Mouse (Mus musculus): ENCODE data around the gene Sec14l2. TPM values are rescaled to one million over a fixed set of nuclear protein-coding genes. Genes with fewer than 3 reads are reported as not detected.
"Not testable (repeated sequence)": the region's sequence is repeated elsewhere in the genome, so short reads cannot be mapped to it uniquely, and the experiment has no call there.

Sec14l2 gene
- polyA plus RNA-seq, 1 experiment from 2014 or later: 4.5 TPM

GRCm38 (mm10) chr11:4113496-4113895, 9.7 kb downstream of the Sec14l2 start:
- no peak overlapping the region for H3K4me2 ChIP-seq
- H3K9me3 ChIP-seq (replicated peaks): no peaks in the 10 kb centered on the region
- H3K27ac ChIP-seq (replicated peaks): no peak overlapping the region
- 86% methylated on average over 4 of the region's 4 CpGs for WGBS
- H3K9ac ChIP-seq (replicated peaks): no peak overlapping the region
- H3K4me1 ChIP-seq: peaks cover 24% of the 10 kb centered on the region
- no peaks in the 10 kb centered on the region for H3K27me3 ChIP-seq (replicated peaks)
- H3K36me3 ChIP-seq: peaks cover 20% of the 10 kb centered on the region
- no peak overlapping the region for H3K4me3 ChIP-seq (replicated peaks)
- ATAC-seq (ENCODE audit: low FRiP score): no peak

- Histone ChIP-seq H3K27ac (replicated peaks) (no peak overlapping the region), H3K36me3 (peaks cover 20% of the 10 kb centered on the region), H3K27me3 (replicated peaks) (no peaks in the 10 kb centered on the region), H3K4me2 (no peak overlapping the region), H3K4me1 (peaks cover 19% of the 10 kb centered on the region), H3K9me3 (replicated peaks) (no peaks in the 10 kb centered on the region), H3K9ac (replicated peaks) (no peak overlapping the region), H3K4me3 (replicated peaks) (no peak overlapping the region)
- 81% methylated on average over 6 of the region's 6 CpGs for WGBS
- ATAC-seq (ENCODE audit: low FRiP score): no peak
Measured at GRCm38 (mm10) chr11:4112861-4113260, 10.4 kb downstream of the Sec14l2 start.

- Histone ChIP-seq H3K27me3 (replicated peaks) (no peaks in the 10 kb centered on the region), H3K9ac (replicated peaks) (no peak overlapping the region), H3K4me3 (replicated peaks) (no peak overlapping the region), H3K36me3 (peaks cover 20% of the 10 kb centered on the region), H3K9me3 (replicated peaks) (no peaks in the 10 kb centered on the region), H3K27ac (replicated peaks) (no peak overlapping the region), H3K4me2 (no peak overlapping the region), H3K4me1 (peaks cover 11% of the 10 kb centered on the region; the same call in 1 of the 2 replicates)
- WGBS: 88% methylated on average over 4 of the region's 4 CpGs
- ATAC-seq (ENCODE audit: low FRiP score): no peak
Measured at GRCm38 (mm10) chr11:4112033-4112432, 11.2 kb downstream of the Sec14l2 start.

DNA sequence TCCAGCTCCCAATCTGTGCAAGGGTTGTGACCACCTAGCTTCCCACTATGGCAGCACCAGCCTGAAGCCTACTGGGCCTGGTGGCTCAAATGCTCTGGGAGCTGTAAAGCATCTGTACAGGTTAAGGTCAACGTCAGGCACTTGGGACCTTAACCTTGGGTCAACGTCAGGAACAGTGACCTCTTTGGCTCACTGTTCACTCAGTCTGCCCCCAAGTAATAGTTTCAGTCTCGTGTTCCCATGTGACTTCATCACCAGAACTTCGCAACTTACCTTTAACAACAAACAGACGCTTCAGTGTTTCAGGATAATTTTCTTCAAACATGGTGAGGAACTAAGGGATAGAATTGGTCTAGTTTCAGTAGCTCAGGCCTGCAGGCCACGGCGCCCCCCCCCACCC, 14.5 kb downstream of the Sec14l2 start:
- 88% methylated on average over 7 of the region's 7 CpGs for WGBS
- no peak for ATAC-seq (ENCODE audit: low FRiP score)
- Histone ChIP-seq H3K4me1 (no peaks in the 10 kb centered on the region), H3K4me2 (no peak overlapping the region), H3K27ac (replicated peaks) (no peak overlapping the region), H3K27me3 (replicated peaks) (no peaks in the 10 kb centered on the region), H3K4me3 (replicated peaks) (no peak overlapping the region), H3K9me3 (replicated peaks) (no peaks in the 10 kb centered on the region), H3K9ac (replicated peaks) (no peak overlapping the region), H3K36me3 (peaks cover 20% of the 10 kb centered on the region)

GRCm38 (mm10) chr11:4107901-4108300, 15.3 kb downstream of the Sec14l2 start:
- not testable (repeated sequence) for H3K4me2 ChIP-seq; H3K9me3 ChIP-seq (replicated peaks); H3K9ac ChIP-seq (replicated peaks); H3K27me3 ChIP-seq (replicated peaks); H3K27ac ChIP-seq (replicated peaks); H3K4me1 ChIP-seq; ATAC-seq (ENCODE audit: low FRiP score); H3K4me3 ChIP-seq (replicated peaks)
- WGBS: 97% methylated on average over 6 of the region's 6 CpGs
- H3K36me3 ChIP-seq: peaks cover 26% of the 10 kb centered on the region

DNA sequence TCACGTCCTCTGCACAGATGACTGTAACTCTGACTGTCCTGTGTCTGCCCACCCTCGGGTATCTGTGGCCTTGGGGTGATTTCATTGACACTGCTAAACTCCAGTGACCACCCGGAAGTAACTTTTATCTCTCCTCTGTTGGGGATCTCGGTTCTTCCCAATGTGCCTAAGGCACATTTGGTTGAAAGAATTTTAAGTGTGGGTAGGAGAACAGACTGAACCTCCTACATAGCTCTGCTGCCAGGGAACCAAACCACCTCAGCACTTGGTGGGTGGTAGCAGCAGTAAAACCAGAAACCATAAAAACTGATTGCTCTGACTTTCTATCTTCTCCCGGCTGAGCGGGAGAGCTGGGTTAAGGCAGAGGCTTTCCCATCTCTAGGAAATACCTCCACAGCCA, 17.8 kb downstream of the Sec14l2 start:
- Histone ChIP-seq H3K27ac (replicated peaks) (no peak overlapping the region), H3K27me3 (replicated peaks) (no peaks in the 10 kb centered on the region), H3K4me2 (no peak overlapping the region), H3K9ac (replicated peaks) (no peak overlapping the region), H3K4me3 (replicated peaks) (no peak overlapping the region), H3K4me1 (no peaks in the 10 kb centered on the region), H3K36me3 (peaks cover 19% of the 10 kb centered on the region), H3K9me3 (replicated peaks) (no peaks in the 10 kb centered on the region)
- 23% methylated on average over 6 of the region's 6 CpGs for WGBS
- ATAC-seq (ENCODE audit: low FRiP score): no peak

DNA sequence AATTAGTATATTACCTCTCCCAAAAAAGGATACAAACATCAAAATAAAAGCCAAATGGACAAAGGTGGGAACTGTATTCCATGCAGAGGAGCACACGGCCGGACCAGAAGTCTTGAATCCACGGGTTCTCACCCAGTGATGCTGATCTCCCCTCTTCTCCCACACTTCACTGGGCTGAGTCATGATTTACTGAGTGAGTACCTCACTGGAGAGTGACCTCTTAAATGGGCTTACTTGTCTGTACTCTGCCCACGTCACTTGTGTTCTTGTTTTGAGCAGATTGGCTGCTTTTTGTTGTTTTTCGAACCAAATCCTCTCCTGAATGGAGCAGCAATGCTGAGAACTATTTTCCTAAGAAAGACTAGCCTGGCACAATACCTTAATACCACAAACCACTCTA, 18.2 kb downstream of the Sec14l2 start:
- no peaks in the 10 kb centered on the region for H3K27me3 ChIP-seq (replicated peaks)
- H3K9ac ChIP-seq (replicated peaks): no peak overlapping the region
- no peak for ATAC-seq (ENCODE audit: low FRiP score)
- no peaks in the 10 kb centered on the region for H3K9me3 ChIP-seq (replicated peaks)
- no peak overlapping the region for H3K4me3 ChIP-seq (replicated peaks)
- 77% methylated on average over 5 of the region's 5 CpGs for WGBS
- H3K4me1 ChIP-seq: no peaks in the 10 kb centered on the region
- H3K27ac ChIP-seq (replicated peaks): no peak overlapping the region
- no peak overlapping the region for H3K4me2 ChIP-seq
- peaks cover 15% of the 10 kb centered on the region for H3K36me3 ChIP-seq

DNA sequence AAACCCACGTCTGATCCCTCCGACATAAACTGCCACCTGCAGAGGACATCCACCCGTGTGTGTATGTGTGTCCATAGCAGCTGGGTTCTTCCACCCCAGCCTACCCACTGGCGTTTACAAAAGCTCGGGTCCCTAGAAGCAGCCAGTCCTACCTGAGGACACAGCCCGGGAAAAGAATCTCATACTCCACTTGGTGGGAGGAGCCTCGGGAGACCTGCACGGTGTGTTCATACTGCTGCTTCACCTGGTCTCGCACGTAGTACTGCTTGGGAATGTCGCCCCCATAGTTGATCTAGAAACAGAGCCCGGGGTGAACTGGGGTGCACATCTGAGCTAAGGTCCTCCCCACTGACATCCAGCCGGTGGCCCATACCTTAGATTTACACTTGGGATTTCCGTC, 19.7 kb downstream of the Sec14l2 start:
- Histone ChIP-seq H3K4me2 (no peak overlapping the region), H3K36me3 (0 out of 2 replicates have a peak, but pooled peaks cover 7% of the 10 kb centered on the region), H3K4me3 (replicated peaks) (no peak overlapping the region), H3K9me3 (replicated peaks) (no peaks in the 10 kb centered on the region), H3K27me3 (replicated peaks) (no peaks in the 10 kb centered on the region), H3K9ac (replicated peaks) (no peak overlapping the region), H3K4me1 (no peaks in the 10 kb centered on the region), H3K27ac (replicated peaks) (no peak overlapping the region)
- 86% methylated on average over 14 of the region's 14 CpGs for WGBS
- no peak for ATAC-seq (ENCODE audit: low FRiP score)

DNA sequence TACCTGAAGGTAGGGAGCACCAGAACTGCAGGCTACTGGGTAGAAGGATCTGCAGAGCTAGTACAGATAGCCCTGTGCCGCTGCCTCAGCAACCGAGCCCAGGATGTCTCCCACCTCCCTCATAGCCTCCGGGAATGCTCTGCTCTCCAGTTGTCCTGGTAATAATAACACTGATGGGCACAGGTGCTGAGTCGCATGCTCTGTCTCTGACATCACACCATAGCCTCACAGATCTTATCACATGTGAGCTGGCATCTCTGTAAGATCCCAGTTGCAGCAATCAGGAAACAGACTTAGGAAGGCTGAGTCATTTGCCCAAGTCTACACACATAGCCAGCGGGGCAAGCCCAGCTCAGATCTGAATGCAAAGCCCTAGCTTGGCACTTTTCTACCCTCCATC, 21.4 kb downstream of the Sec14l2 start:
- Histone ChIP-seq H3K27ac (replicated peaks) (no peak overlapping the region), H3K9ac (replicated peaks) (no peak overlapping the region)
- 87% methylated on average over 5 of the region's 5 CpGs for WGBS

DNA sequence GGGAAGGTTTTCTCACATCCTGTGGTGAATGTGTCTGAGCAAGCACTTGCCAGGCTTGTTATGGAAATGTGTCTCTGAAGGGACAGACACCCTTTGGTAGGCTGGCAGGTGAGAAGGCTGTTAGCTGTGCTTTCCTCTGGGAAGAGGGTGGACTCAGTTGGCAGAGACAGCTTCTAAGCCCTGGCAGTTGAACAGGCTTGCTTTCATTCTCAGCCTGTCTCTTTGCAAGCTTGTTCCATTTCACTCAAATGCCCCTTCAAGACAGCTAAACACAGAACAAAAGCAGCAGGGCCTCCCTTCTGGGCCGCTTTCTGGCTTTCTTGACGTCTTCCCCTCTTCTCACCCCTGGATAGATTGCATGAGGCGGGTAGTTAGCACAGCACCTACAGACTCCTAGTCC, 23.8 kb downstream of the Sec14l2 start:
- Histone ChIP-seq H3K9ac (replicated peaks) (no peak overlapping the region), H3K4me2 (no peak overlapping the region), H3K27me3 (replicated peaks) (no peaks in the 10 kb centered on the region), H3K36me3 (0 out of 2 replicates have a peak, but pooled peaks cover 7% of the 10 kb centered on the region), H3K27ac (replicated peaks) (no peak overlapping the region), H3K4me3 (replicated peaks) (no peak overlapping the region), H3K9me3 (replicated peaks) (no peaks in the 10 kb centered on the region), H3K4me1 (peaks cover 28% of the 10 kb centered on the region)
- WGBS: 82% methylated on average over 3 of the region's 3 CpGs
- ATAC-seq (ENCODE audit: low FRiP score): no peak

More for the DNA sequence above, 21.4 kb downstream of the Sec14l2 start:
- Histone ChIP-seq H3K9me3 (replicated peaks) (no peaks in the 10 kb centered on the region), H3K4me2 (no peak overlapping the region), H3K4me3 (replicated peaks) (no peak overlapping the region), H3K27me3 (replicated peaks) (no peaks in the 10 kb centered on the region), H3K36me3 (0 out of 2 replicates have a peak, but pooled peaks cover 7% of the 10 kb centered on the region), H3K4me1 (peaks cover 10% of the 10 kb centered on the region)
- no peak for ATAC-seq (ENCODE audit: low FRiP score)

GRCm38 (mm10) chr11:4098816-4099215, 24.4 kb downstream of the Sec14l2 start:
- no peak overlapping the region for H3K4me3 ChIP-seq (replicated peaks)
- no peak overlapping the region for H3K27ac ChIP-seq (replicated peaks)
- WGBS: 78% methylated on average over 7 of the region's 7 CpGs

GRCm38 (mm10) chr11:4098120-4098519, 25.1 kb downstream of the Sec14l2 start:
- H3K4me2 ChIP-seq: no peak overlapping the region
- H3K9me3 ChIP-seq (replicated peaks): no peaks in the 10 kb centered on the region
- no peak overlapping the region for H3K9ac ChIP-seq (replicated peaks)
- peaks cover 38% of the 10 kb centered on the region for H3K4me1 ChIP-seq
- ATAC-seq (ENCODE audit: low FRiP score): no peak
- H3K36me3 ChIP-seq: 0 out of 2 replicates have a peak, but pooled peaks cover 2% of the 10 kb centered on the region
- WGBS: 64% methylated on average over 8 of the region's 8 CpGs
- H3K27me3 ChIP-seq (replicated peaks): no peaks in the 10 kb centered on the region
- no peak overlapping the region for H3K4me3 ChIP-seq (replicated peaks)
- no peak overlapping the region for H3K27ac ChIP-seq (replicated peaks)

More at GRCm38 (mm10) chr11:4098816-4099215, 24.4 kb downstream of the Sec14l2 start:
- Histone ChIP-seq H3K4me1 (peaks cover 35% of the 10 kb centered on the region), H3K9me3 (replicated peaks) (no peaks in the 10 kb centered on the region), H3K27me3 (replicated peaks) (no peaks in the 10 kb centered on the region), H3K36me3 (0 out of 2 replicates have a peak, but pooled peaks cover 7% of the 10 kb centered on the region), H3K9ac (replicated peaks) (no peak overlapping the region), H3K4me2 (no peak overlapping the region)
- ATAC-seq (ENCODE audit: low FRiP score): no peak

All from neural tube, embryonic 15.5 days (tissue).